Mouse (Mus musculus) left cerebral cortex, postnatal 14 days (tissue): Measurements from ENCODE around the gene Avpi1. TPM values are rescaled to one million over a fixed set of nuclear protein-coding genes. Genes with fewer than 3 reads are reported as not detected.

ENCODE experiments used
- total RNA-seq, 2 experiments: library from RNA; stranded (reverse); gene quantifications; 2 replicates each; pipeline ENCODE4 v1.2.3; 2021

The Avpi1 gene
- total RNA-seq, 2 experiments from 2014 or later, result 28.8 to 29.0 TPM

Other genes starting within 250 kb of the Avpi1 start
- gene Rrp12, start 232.9 kb downstream of the Avpi1 start, total RNA-seq, result 10 to 100 TPM; 39.2 to 42.1 TPM
- gene Pgam1, start 217.1 kb downstream of the Avpi1 start, total RNA-seq, result 100 to 1,000 TPM; 601 to 606 TPM
- 10 to 100 TPM; 21.9 to 27.2 TPM for gene Exosc1, start 195.6 kb downstream of the Avpi1 start, total RNA-seq
- gene Zdhhc16, start 195.6 kb downstream of the Avpi1 start, total RNA-seq, result 10 to 100 TPM; 54.9 to 60.4 TPM
- gene Mms19, start 147.9 kb downstream of the Avpi1 start, total RNA-seq, result 10 to 100 TPM; 26.7 to 35.6 TPM
- 10 to 100 TPM; 11.2 to 12.8 TPM for gene Ubtd1, start 147.3 kb downstream of the Avpi1 start, total RNA-seq
- gene Ankrd2, start 93.1 kb downstream of the Avpi1 start, total RNA-seq, result under 1 TPM in 1 of 2 experiments, not detected in 1; 0.32 TPM
- 1 to 10 TPM; 4.2 to 5.6 TPM for gene Hoga1, start 83.4 kb downstream of the Avpi1 start, total RNA-seq
- gene 4933411K16Rik, start 76.8 kb downstream of the Avpi1 start, total RNA-seq, result under 1 TPM; 0.57 to 0.68 TPM
- 10 to 100 TPM; 65.3 to 66.9 TPM for gene Morn4, start 42.7 kb downstream of the Avpi1 start, total RNA-seq
- 10 to 100 TPM; 52.3 to 54.5 TPM for gene Pi4k2a, start 38.6 kb downstream of the Avpi1 start, total RNA-seq
- gene Marveld1, start 18.3 kb upstream of the Avpi1 start, total RNA-seq, result 10 to 100 TPM; 10.3 to 11.1 TPM
- gene Zfyve27, start 34.9 kb upstream of the Avpi1 start, total RNA-seq, result 10 to 100 TPM; 93.8 to 94.6 TPM
- under 1 TPM; 0.31 to 0.80 TPM for gene Sfrp5, start 73.2 kb upstream of the Avpi1 start, total RNA-seq
- gene Golga7b, start 118.5 kb upstream of the Avpi1 start, total RNA-seq, result 100 to 1,000 TPM; 131 to 146 TPM